17 mouse cellular contexts compared by ENCODE assay signal in the genomic region with DNA sequence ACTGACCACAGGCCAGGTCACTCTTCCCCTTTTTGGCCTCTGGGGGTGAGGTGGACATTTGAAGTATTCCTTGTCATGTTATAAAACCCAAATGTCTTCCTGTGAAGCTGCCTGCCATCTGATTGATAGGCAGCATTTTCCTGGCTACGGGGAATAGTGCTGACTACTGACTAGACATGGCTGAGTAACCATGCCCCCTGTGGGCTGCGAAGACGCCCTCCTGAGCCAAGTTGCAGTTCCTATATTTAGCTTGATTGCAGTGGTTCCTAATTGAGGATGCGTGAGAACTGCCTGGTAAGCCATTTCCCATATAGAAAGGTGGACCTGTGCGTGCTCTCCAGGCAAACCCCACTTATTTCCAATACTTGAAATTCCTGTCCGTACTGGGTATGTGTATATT. TPM values are rescaled to one million over a fixed set of nuclear protein-coding genes. Genes with fewer than 3 reads are reported as not detected.
DNase-seq lines count a peak whose midpoint lies in the region; ATAC-seq lines count a peak whose summit lies in the region.
"Had no signal": no experiment of that assay in that cellular context is flagged by ENCODE, and none has a peak within 500 bp of the region (broad histone marks: within the 10 kb centered on the region; RNA-seq: fewer than 3 reads in every experiment).

No protein-coding gene starts in this region.

- DNase-seq in heart, adult 11 months = peak; percentile 88
- no peak for DNase-seq in heart, adult 18-20 months
- DNase-seq in kidney, postnatal 14 days = peak; percentile 30
- DNase-seq in kidney, postnatal 10 days = no peak
- DNase-seq in kidney, postnatal 25 days = peak; percentile 26 to 72
- DNase-seq in spleen, adult 12 weeks (ENCODE audit: low spot score) = no peak
- no peak for DNase-seq in right cerebral cortex, postnatal 25 days
- DNase-seq: adrenal gland, adult 2 months; cerebellum, adult 11-12 months; cerebellum, postnatal 14 days; gastrocnemius, postnatal 14 days; lung, postnatal 4 days; thymus, postnatal 14 days had no signal

- ATAC-seq in megakaryocyte progenitor cell, adult 5-6 weeks (replicated peaks; ENCODE audit: poor library complexity) = peak; percentile 49
- ATAC-seq: hindbrain, postnatal 0 days; Patski had no signal

RNA-seq across cellular contexts. Expression of a gene that starts 14.9 kb away (rescaled TPM):
- 10 to 100 TPM; 15.9 to 18.4 TPM for total RNA-seq in heart, adult 18-20 months (2021)
- total RNA-seq in megakaryocyte progenitor cell, adult 5-6 weeks (2015) = 31.5 and 34.7 TPM in 2 replicates
- total RNA-seq in megakaryocyte progenitor cell, adult 5-6 weeks (2017) = 32.9 and 35.3 TPM in 2 replicates
- total RNA-seq: G1E had no signal

Comparison
In these comparisons a context has a peak if more than half of its experiments do, and no peak if none do; other contexts are left out.
1. DNase-seq: peak in heart, adult 11 months (single experiment), kidney, postnatal 14 days (single experiment) and kidney, postnatal 25 days (2 of 2); none in heart, adult 18-20 months (0 of 2), kidney, postnatal 10 days (single experiment), spleen, adult 12 weeks (single experiment) and right cerebral cortex, postnatal 25 days (single experiment).